14 mouse cellular contexts compared by ENCODE assay signal in genomic region chr2:93649243-93649870, GRCm38 (mm10). TPM values are rescaled to one million over a fixed set of nuclear protein-coding genes. Genes with fewer than 3 reads are reported as not detected.
DNase-seq lines count a peak whose midpoint lies in the region; ATAC-seq lines count a peak whose summit lies in the region.
"Had no signal": no experiment of that assay in that cellular context is flagged by ENCODE, and none has a peak within 500 bp of the region (broad histone marks: within the 10 kb centered on the region; RNA-seq: fewer than 3 reads in every experiment).

No protein-coding gene starts in this region.

- peak; percentile 54; the same call in 1 of the 2 replicates for ATAC-seq in neural tube, embryonic 14.5 days (ENCODE audit: low read depth)
- no peak for ATAC-seq in neural tube, embryonic 15.5 days (ENCODE audit: low FRiP score)
- ATAC-seq: intestine, embryonic 15.5 days had no signal

- H3K9me3 ChIP-seq in neural tube, embryonic 14.5 days (ENCODE audit: control insufficient read depth, low read length): no peaks in the 10 kb centered on the region
- H3K9me3 ChIP-seq in neural tube, embryonic 15.5 days (replicated peaks): no peaks in the 10 kb centered on the region
- H3K9me3 ChIP-seq: intestine, embryonic 15.5 days had no signal

- DNase-seq in cerebellum, postnatal 14 days: peak; percentile 47 to 61
- no peak for DNase-seq in cerebellum, adult 9-11 months
- DNase-seq in left cerebral cortex, postnatal 25 days (ENCODE audit: low spot score in 2 of 2): peak; percentile 39 to 79
- DNase-seq in embryo, embryonic 10 days (ENCODE audit: low spot score): no peak
- no peak for DNase-seq in spleen, postnatal 14 days (ENCODE audit: low spot score in 2 of 2)
- no peak for DNase-seq in heart, postnatal 36 days
- DNase-seq: cerebellum, adult 2 months; gastrocnemius, postnatal 14 days; kidney, postnatal 36 days had no signal

- no peak overlapping the region for H3K4me3 ChIP-seq in neural tube, embryonic 14.5 days (ENCODE audit: low read depth, low read length)
- no peak overlapping the region for H3K4me3 ChIP-seq in neural tube, embryonic 15.5 days (replicated peaks)
- H3K4me3 ChIP-seq: intestine, embryonic 15.5 days; left cerebral cortex, adult 2 months had no signal

- no peaks in the 10 kb centered on the region for H3K36me3 ChIP-seq in neural tube, embryonic 14.5 days (ENCODE audit: control insufficient read depth, insufficient read depth, low read length)
- no peaks in the 10 kb centered on the region for H3K36me3 ChIP-seq in neural tube, embryonic 15.5 days
- H3K36me3 ChIP-seq: intestine, embryonic 15.5 days had no signal

- no peak overlapping the region for H3K9ac ChIP-seq in neural tube, embryonic 14.5 days (replicated peaks; ENCODE audit: low read depth, low read length)
- H3K9ac ChIP-seq in neural tube, embryonic 15.5 days (replicated peaks): no peak overlapping the region
- H3K9ac ChIP-seq: intestine, embryonic 15.5 days had no signal

- H3K27ac ChIP-seq in neural tube, embryonic 14.5 days (ENCODE audit: low read depth, low read length): no peak overlapping the region
- H3K27ac ChIP-seq in neural tube, embryonic 15.5 days (replicated peaks): no peak overlapping the region
- H3K27ac ChIP-seq: intestine, embryonic 15.5 days; left cerebral cortex, adult 2 months had no signal

- no peak overlapping the region for H3K4me2 ChIP-seq in neural tube, embryonic 14.5 days (ENCODE audit: low read depth, low read length)
- H3K4me2 ChIP-seq in neural tube, embryonic 15.5 days: no peak overlapping the region
- H3K4me2 ChIP-seq: intestine, embryonic 15.5 days had no signal

- H3K27me3 ChIP-seq in neural tube, embryonic 14.5 days (ENCODE audit: control insufficient read depth, insufficient read depth, low read length): peaks cover 40% of the 10 kb centered on the region
- peaks cover 68% of the 10 kb centered on the region for H3K27me3 ChIP-seq in neural tube, embryonic 15.5 days (replicated peaks)

- H3K4me1 ChIP-seq in neural tube, embryonic 14.5 days (ENCODE audit: control insufficient read depth, insufficient read depth, low read length): no peaks in the 10 kb centered on the region
- peaks cover 8% of the 10 kb centered on the region for H3K4me1 ChIP-seq in neural tube, embryonic 15.5 days

- 36% methylated on average over 4 of the region's 4 CpGs for WGBS in neural tube, embryonic 14.5 days
- 35% methylated on average over 4 of the region's 4 CpGs for WGBS in neural tube, embryonic 15.5 days

- intact Hi-C loops in left cerebral cortex, postnatal 25 days (cut with DNase I): no loop called here
- intact Hi-C loops in heart, postnatal 36 days (cut with DNase I): no loop called here

RNA-seq across cellular contexts. Expression of gene Alx4, which starts 7.2 kb away (rescaled TPM):
- 0.04 and 0.12 TPM in 2 replicates for polyA plus RNA-seq in neural tube, embryonic 14.5 days (2014; fragmentation: Nextera tagmentation; extraction: Ambion mirVana)
- polyA plus RNA-seq in neural tube, embryonic 15.5 days (2015; fragmentation: Nextera tagmentation; extraction: Ambion mirVana): 0.09 and 0.13 TPM in 2 replicates
- total RNA-seq in left cerebral cortex, postnatal 25 days (2021): 1 to 10 TPM; 1.1 to 1.4 TPM
- total RNA-seq in heart, postnatal 36 days (2021): under 1 TPM; 0.19 to 0.22 TPM
- total RNA-seq: megakaryocyte, adult 5-6 weeks had no signal

Comparison
In these comparisons a context has a peak if more than half of its experiments do, and no peak if none do; other contexts are left out.
1. DNase-seq: peak in cerebellum, postnatal 14 days (2 of 2) and left cerebral cortex, postnatal 25 days (2 of 2); none in cerebellum, adult 9-11 months (single experiment), embryo, embryonic 10 days (single experiment), spleen, postnatal 14 days (0 of 2) and heart, postnatal 36 days (0 of 2).